Mouse (Mus musculus) embryonic facial prominence, embryonic 11.5 days (tissue): ENCODE measurements around the gene Lama2. TPM values are rescaled to one million over a fixed set of nuclear protein-coding genes. Genes with fewer than 3 reads are reported as not detected.

ENCODE experiments used
- ATAC-seq: fragments of 200-750 bp; cut with Nextera tagmentation; replicated peaks from 2 replicates; pipeline ENCODE4 v1.8.0; 2017; ENCODE audit warnings: low read depth; ENCODE audit not compliant: insufficient number of reproducible peaks, low FRiP score, low TSS enrichment
- DNase-seq: peaks from one replicate; pipeline ENCODE4 v3.0.0-alpha.2; 2015; ENCODE audit warnings: low spot score
- H3K27ac ChIP-seq: fragments of 300-500 bp; sonication (generic); replicated peaks from 2 replicates; pipeline ENCODE4 v1.5.1; 2014; ENCODE audit warnings: mild to moderate bottlenecking, low read depth, low read length, control low read depth
- H3K27me3 ChIP-seq: fragments of 300-500 bp; sonication (generic); 2 replicates; pipeline ENCODE4 v1.6.1; 2014; ENCODE audit warnings: mild to moderate bottlenecking, low read length, moderate library complexity, mixed read lengths; ENCODE audit not compliant: control insufficient read depth, insufficient read depth
- H3K36me3 ChIP-seq: fragments of 300-500 bp; sonication (generic); replicated peaks from 2 replicates; pipeline ENCODE4 v1.6.1; 2014; ENCODE audit warnings: low read depth, mild to moderate bottlenecking, low read length, moderate library complexity, mixed read lengths; ENCODE audit not compliant: control insufficient read depth, insufficient read depth
- H3K4me1 ChIP-seq: fragments of 300-500 bp; sonication (generic); 2 replicates; pipeline ENCODE4 v1.6.1; 2014; ENCODE audit warnings: low read length, mixed read lengths; ENCODE audit not compliant: control insufficient read depth, insufficient read depth
- H3K4me2 ChIP-seq: fragments of 300-500 bp; sonication (generic); 2 replicates; pipeline ENCODE4 v1.6.1; 2014; ENCODE audit warnings: low read depth, mild to moderate bottlenecking, control low read depth, low read length, moderate library complexity
- H3K4me3 ChIP-seq: fragments of 300-500 bp; sonication (generic); 2 replicates; pipeline ENCODE4 v1.5.1; 2014; ENCODE audit warnings: low read depth, low read length, control low read depth
- H3K9ac ChIP-seq: fragments of 300-500 bp; sonication (generic); replicated peaks from 2 replicates; pipeline ENCODE4 v1.6.1; 2014; ENCODE audit warnings: mild to moderate bottlenecking, control low read depth, low read length
- H3K9me3 ChIP-seq: fragments of 300-500 bp; sonication (generic); replicated peaks from 2 replicates; pipeline ENCODE4 v1.6.1; 2016; ENCODE audit warnings: mild to moderate bottlenecking, low read length, inconsistent platforms, mixed read lengths; ENCODE audit not compliant: control insufficient read depth
- WGBS: fragments of 180-500 bp; shearing (Covaris S2); extraction: QIAGEN DNeasy Blood & Tissue Kit; methylation state at CpG from one replicate; pipeline ENCODE4 v1.1.7; 2014; 5-methylcytosine and 5-hydroxymethylcytosine counted together
- polyA plus RNA-seq: library from polyadenylated mRNA; unstranded; fragments of >200 nt; fragmentation: Nextera tagmentation; extraction: Ambion mirVana; gene quantifications from 2 replicates; pipeline ENCODE4 v1.2.1, GENCODE M21; 2014

Lama2 gene
- polyA plus RNA-seq, 1 experiment from 2014 or later = 12.1 TPM

- H3K4me2 ChIP-seq = no peak overlapping the region
- 32% methylated on average over 7 of the region's 7 CpGs for WGBS
- H3K27me3 ChIP-seq = no peaks in the 10 kb centered on the region
- no peaks in the 10 kb centered on the region for H3K36me3 ChIP-seq
- H3K4me3 ChIP-seq = no peak overlapping the region
- DNase-seq (peak; percentile 52), ATAC-seq (no peak)
- H3K27ac ChIP-seq = no peak overlapping the region
- H3K9me3 ChIP-seq = no peaks in the 10 kb centered on the region
- H3K9ac ChIP-seq = no peak overlapping the region
- H3K4me1 ChIP-seq = no peaks in the 10 kb centered on the region
These were observed 275.3 kb downstream of the Lama2 start for GRCm38 (mm10) chr10:27344278-27344677.

GRCm38 (mm10) chr10:27322410-27322990 lies 297.1 kb downstream of the Lama2 start:
- Histone ChIP-seq H3K36me3 (no peaks in the 10 kb centered on the region), H3K9me3 (no peaks in the 10 kb centered on the region), H3K4me3 (no peak overlapping the region), H3K4me1 (no peaks in the 10 kb centered on the region), H3K27ac (no peak overlapping the region), H3K27me3 (no peaks in the 10 kb centered on the region), H3K9ac (no peak overlapping the region), H3K4me2 (no peak overlapping the region)
- ATAC-seq = no peak
- no peak for DNase-seq
- WGBS = 70% methylated on average over 4 of the region's 4 CpGs

GRCm38 (mm10) chr10:27307444-27307843 lies 312.1 kb downstream of the Lama2 start:
- no peak overlapping the region for H3K4me3 ChIP-seq
- no peak overlapping the region for H3K9ac ChIP-seq
- H3K27me3 ChIP-seq = no peaks in the 10 kb centered on the region
- H3K4me1 ChIP-seq = no peaks in the 10 kb centered on the region
- H3K36me3 ChIP-seq = no peaks in the 10 kb centered on the region
- ATAC-seq (no peak), DNase-seq (no peak)
- H3K9me3 ChIP-seq = no peaks in the 10 kb centered on the region
- 84% methylated on average over 8 of the region's 8 CpGs for WGBS
- no peak overlapping the region for H3K4me2 ChIP-seq
- no peak overlapping the region for H3K27ac ChIP-seq

GRCm38 (mm10) chr10:27305301-27305700 lies 314.3 kb downstream of the Lama2 start:
- no peaks in the 10 kb centered on the region for H3K36me3 ChIP-seq
- H3K27me3 ChIP-seq = no peaks in the 10 kb centered on the region
- H3K4me2 ChIP-seq = no peak overlapping the region
- ATAC-seq (no peak), DNase-seq (no peak)
- 70% methylated on average over 3 of the region's 3 CpGs for WGBS
- no peaks in the 10 kb centered on the region for H3K9me3 ChIP-seq
- no peak overlapping the region for H3K4me3 ChIP-seq
- no peaks in the 10 kb centered on the region for H3K4me1 ChIP-seq
- no peak overlapping the region for H3K27ac ChIP-seq
- no peak overlapping the region for H3K9ac ChIP-seq

GRCm38 (mm10) chr10:27285098-27285860 lies 334.3 kb downstream of the Lama2 start:
- no peak overlapping the region for H3K4me2 ChIP-seq
- no peak for ATAC-seq
- WGBS = 36% methylated on average over 10 of the region's 10 CpGs

GRCm38 (mm10) chr10:27267432-27267831 lies 352.1 kb downstream of the Lama2 start:
- Histone ChIP-seq H3K27ac (no peak overlapping the region), H3K4me2 (no peak overlapping the region), H3K4me3 (no peak overlapping the region), H3K36me3 (no peaks in the 10 kb centered on the region), H3K9ac (no peak overlapping the region), H3K27me3 (no peaks in the 10 kb centered on the region), H3K9me3 (no peaks in the 10 kb centered on the region), H3K4me1 (no peaks in the 10 kb centered on the region)
- 83% methylated on average over 2 of the region's 2 CpGs for WGBS
- no peak for DNase-seq
- no peak for ATAC-seq

More at GRCm38 (mm10) chr10:27285098-27285860, 334.3 kb downstream of the Lama2 start:
- DNase-seq = no peak
- Histone ChIP-seq H3K4me3 (no peak overlapping the region), H3K36me3 (no peaks in the 10 kb centered on the region), H3K27ac (no peak overlapping the region), H3K9me3 (no peaks in the 10 kb centered on the region), H3K9ac (no peak overlapping the region), H3K27me3 (no peaks in the 10 kb centered on the region), H3K4me1 (no peaks in the 10 kb centered on the region)

- 76% methylated on average over 2 of the region's 2 CpGs for WGBS
- no peaks in the 10 kb centered on the region for H3K4me1 ChIP-seq
- DNase-seq = no peak
- no peak overlapping the region for H3K27ac ChIP-seq
- no peak overlapping the region for H3K9ac ChIP-seq
- H3K9me3 ChIP-seq = no peaks in the 10 kb centered on the region
- no peaks in the 10 kb centered on the region for H3K27me3 ChIP-seq
- ATAC-seq = no peak
- H3K4me2 ChIP-seq = no peak overlapping the region
- H3K36me3 ChIP-seq = no peaks in the 10 kb centered on the region
- H3K4me3 ChIP-seq = no peak overlapping the region
These were observed 353.7 kb downstream of the Lama2 start for GRCm38 (mm10) chr10:27265812-27266211.

- no peaks in the 10 kb centered on the region for H3K9me3 ChIP-seq
- ATAC-seq = no peak
- no peaks in the 10 kb centered on the region for H3K27me3 ChIP-seq
- no peak for DNase-seq
- 53% methylated on average over 2 of the region's 2 CpGs for WGBS
- no peaks in the 10 kb centered on the region for H3K36me3 ChIP-seq
- no peak overlapping the region for H3K9ac ChIP-seq
- no peak overlapping the region for H3K4me3 ChIP-seq
- no peak overlapping the region for H3K4me2 ChIP-seq
- no peaks in the 10 kb centered on the region for H3K4me1 ChIP-seq
- H3K27ac ChIP-seq = no peak overlapping the region
These were observed 354.8 kb downstream of the Lama2 start for GRCm38 (mm10) chr10:27264713-27265112.
